Mouse (Mus musculus) cerebellum, adult 2 months (tissue): ENCODE measurements around the gene Foxp1.

Experiments used
- CTCF ChIP-seq: fragments of 200-500 bp; IDR thresholded peaks from 2 replicates; pipeline ENCODE4 v1.5.1; 2011; ENCODE audit warnings: low read depth, mild to moderate bottlenecking, control low read depth, low read length, moderate library complexity, borderline replicate concordance; ENCODE audit not compliant: insufficient read depth
- POLR2A ChIP-seq: fragments of 200-500 bp; IDR thresholded peaks from 2 replicates; pipeline ENCODE4 v1.6.1; 2011; ENCODE audit warnings: low read length, control low read depth, borderline replicate concordance; ENCODE audit not compliant: insufficient read depth

- TF ChIP-seq CTCF: no peak
- no peak for TF ChIP-seq POLR2A
Observed at GRCm38 (mm10) chr6:98994902-98995301, 527.6 kb downstream of the Foxp1 start.
